Mouse (Mus musculus): Measurements from ENCODE around the gene Map4k4.

The Map4k4 gene

DNA sequence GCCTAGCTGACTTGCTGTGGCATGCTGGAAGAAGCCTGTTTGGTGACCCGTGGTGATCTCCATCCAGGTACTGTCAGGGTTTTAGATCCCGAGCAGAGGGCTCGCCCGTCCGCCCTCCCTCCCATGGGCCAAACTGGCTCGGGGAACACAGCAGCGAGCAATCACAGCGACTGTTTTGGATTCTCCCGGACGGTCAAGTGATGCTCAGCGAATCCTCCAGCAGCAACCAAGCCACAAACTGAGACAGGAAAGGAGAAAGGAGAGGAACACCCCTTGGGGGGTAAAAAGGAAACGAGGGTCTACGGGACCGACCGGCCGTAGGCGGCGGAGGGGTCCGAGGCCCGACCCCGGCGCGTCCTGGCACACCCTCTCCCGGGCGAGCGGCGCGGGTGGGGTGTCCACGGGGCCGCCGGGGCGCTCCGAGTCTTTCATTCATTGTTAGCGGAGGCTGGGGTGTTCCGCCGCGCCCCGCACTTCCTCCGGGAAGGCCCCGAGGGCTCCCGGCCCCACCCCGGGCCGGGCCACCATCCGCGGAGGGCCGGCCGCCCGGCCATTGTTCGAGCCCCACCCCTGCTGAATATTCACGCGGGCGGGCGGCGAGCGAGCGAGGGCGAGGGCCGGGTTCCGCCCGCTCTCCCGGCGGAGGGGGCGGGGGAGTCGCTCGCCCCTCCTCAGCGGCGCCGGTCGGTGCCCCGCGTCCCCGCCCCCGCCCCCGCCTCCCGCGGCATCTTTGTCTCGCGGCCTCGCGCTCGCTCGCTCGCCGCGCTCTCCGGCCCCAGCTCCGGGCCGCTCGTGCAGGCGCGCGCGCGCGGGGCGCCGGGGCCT, at the start of gene Map4k4:
TSS of gene Map4k4 (plus strand) at position 733 of the 825 bp plus-strand sequence.
- DNase-seq (ENCODE audit: low spot score): peak; percentile 90

- DNase-seq (ENCODE audit: low spot score): no peak
These were observed 44.8 kb upstream of the Map4k4 start for GRCm38 (mm10) chr1:39855949-39856348.

DNA sequence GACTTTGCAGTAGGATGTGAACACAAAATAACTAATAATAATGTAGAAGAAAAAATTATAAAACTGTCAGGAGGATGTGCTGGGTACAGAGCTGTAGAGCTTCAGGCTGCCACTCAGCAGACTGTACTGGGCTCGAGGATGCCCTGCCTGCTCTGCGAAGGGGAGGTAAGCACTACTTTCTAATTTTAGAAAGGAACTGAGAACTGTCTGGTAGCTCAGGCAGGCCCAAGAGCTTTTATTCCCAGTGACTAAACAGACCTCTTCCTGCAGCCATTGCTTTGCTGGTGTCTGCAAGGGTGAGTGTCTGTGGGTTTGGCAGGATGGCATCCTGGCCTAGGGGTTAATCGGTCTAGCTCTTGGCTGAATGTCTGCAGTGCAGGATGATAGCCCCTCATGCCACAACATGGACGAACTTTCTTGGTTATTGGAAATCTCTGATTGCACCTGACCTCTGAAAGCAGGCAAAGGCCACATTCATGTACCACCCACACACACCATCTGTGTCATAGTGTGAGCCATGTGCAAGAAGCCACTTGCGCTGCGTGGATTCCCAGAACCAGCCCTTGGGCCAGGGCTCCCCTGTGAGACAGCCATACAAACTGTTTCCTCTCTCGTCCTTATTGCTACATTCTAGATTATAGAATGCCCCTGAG, 43.8 kb upstream of the Map4k4 start:
- no peak for DNase-seq (ENCODE audit: low spot score)

DNA sequence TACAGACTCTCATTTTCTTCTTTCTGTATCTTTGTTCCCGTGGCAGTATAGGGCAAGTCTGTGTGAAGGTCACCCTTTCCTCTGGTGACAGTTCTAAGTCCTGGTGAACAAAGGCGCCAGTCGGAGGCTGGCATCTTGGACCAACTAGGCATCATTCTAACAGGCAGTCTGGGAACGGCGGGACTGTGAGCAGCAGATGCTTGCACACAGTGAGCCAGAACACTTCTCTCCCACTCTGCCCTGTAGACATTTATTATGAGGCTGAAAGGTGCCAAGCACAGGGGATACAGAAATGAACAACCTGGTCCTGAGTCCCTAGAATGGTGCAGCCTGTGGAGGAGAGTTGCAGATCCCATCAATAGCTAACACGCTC, 43.3 kb upstream of the Map4k4 start:
- no peak for DNase-seq (ENCODE audit: low spot score)

DNA sequence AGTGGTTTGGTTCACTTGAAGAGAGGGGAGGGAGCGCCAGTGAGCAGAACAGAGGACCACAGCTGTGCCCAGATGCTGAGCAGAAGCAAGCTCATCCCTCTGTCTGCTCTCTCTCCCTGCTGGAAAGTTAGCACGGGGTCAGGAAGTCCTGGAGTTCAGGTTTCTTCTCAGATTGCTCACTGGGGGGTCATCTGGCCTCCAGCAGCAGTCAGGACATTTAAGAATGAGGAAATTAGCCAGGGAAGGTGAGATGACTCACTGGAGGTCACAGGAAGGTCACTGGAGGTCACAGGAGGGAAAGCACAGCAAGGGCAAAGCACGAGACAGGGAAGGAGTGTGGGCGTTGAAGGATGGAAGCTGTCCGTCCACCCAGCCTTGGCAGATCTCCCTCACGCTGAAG, 41.5 kb upstream of the Map4k4 start:
- no peak for DNase-seq (ENCODE audit: low spot score)

GRCm38 (mm10) chr1:39866367-39867141, 34.2 kb upstream of the Map4k4 start:
- no peak for DNase-seq (ENCODE audit: low spot score)

DNA sequence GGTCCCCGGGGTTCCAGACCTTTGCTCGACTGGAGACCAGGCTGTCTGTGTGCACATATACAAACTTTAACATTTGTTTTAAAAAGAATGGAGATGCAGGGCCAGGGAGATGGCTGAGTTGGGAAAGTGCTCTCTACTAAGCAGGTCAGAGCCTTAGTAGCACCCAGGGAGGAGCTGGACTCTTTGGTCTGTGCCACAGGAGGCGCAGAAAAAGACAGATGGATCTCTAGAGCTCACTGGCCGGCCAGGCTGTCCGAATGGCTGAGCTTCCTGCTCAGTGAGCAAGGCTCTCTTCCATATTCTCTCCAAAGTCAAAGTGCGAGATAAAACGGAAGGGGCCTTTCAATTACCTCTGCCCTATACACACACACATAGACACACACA, 33.6 kb upstream of the Map4k4 start:
- peak; percentile 29 for DNase-seq (ENCODE audit: low spot score)

- DNase-seq (ENCODE audit: low spot score): peak; percentile 90
These were observed 32.6 kb upstream of the Map4k4 start for GRCm38 (mm10) chr1:39867966-39868593.

- peak; percentile 49 for DNase-seq (ENCODE audit: low spot score)
These were observed 31.7 kb upstream of the Map4k4 start for GRCm38 (mm10) chr1:39868825-39869571.

- DNase-seq (ENCODE audit: low spot score): peak; percentile 80
These were observed 31.0 kb upstream of the Map4k4 start for GRCm38 (mm10) chr1:39869721-39870201.

DNA sequence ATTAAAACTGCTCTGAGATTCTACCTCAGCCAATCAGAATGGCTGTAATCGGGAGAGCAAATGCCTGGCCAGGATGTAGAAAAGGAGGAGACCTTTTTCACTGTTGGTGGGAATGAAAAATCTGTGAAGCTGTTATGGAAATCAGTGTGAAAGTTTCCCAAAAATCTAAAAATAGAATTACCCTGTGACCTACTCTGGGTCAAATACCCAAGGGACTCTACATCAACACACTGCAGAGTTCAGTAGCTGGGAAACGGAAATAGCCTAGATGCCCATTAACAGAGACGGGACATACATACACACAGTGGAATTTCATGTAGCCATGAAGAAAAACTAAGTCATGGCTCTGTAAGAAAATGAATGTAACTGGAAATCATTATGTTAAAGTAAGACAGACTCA, 22.7 kb upstream of the Map4k4 start:
- DNase-seq (ENCODE audit: low spot score): no peak

DNA sequence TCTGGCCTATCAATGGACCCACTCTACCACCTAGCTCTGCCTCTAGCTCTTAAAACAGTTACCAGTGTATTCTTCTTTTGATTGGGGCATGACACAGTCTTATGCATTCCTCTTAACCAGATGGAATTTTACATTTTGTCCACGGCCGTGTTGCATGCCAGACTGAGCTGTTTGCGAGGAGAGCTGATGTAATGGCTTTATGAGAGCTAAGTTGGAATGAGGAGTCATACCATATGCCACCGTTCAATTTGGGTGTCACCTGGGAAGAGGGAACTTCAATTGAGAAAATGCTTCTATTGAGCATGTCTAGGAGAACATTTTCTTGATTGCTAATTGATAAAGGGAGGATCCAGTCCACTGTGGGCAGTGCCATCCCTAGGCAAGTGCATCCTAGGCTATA, 18.2 kb upstream of the Map4k4 start:
- no peak for DNase-seq (ENCODE audit: low spot score)

GRCm38 (mm10) chr1:39884803-39885515, 15.8 kb upstream of the Map4k4 start:
- no peak for DNase-seq (ENCODE audit: low spot score)

DNA sequence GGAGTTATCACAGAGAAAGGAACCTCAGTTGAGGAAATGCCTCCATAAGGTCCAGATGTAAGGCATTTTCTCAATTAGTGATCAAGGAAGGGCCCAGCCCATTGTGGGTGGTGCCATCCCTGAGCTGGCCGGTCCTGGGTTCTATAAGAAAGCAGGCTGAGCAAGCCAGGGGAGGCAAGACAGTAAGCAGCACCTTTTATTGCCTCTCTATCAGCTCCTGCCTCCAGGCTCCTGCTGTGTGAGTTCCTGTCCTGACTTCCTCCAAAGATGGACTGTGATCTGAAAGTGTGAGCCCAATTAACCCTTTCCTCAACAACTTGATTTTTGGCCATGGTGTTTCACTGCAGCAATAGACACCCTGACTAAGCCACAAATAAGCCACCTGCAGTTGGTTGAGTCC, 12.7 kb upstream of the Map4k4 start:
- DNase-seq (ENCODE audit: low spot score): no peak

DNA sequence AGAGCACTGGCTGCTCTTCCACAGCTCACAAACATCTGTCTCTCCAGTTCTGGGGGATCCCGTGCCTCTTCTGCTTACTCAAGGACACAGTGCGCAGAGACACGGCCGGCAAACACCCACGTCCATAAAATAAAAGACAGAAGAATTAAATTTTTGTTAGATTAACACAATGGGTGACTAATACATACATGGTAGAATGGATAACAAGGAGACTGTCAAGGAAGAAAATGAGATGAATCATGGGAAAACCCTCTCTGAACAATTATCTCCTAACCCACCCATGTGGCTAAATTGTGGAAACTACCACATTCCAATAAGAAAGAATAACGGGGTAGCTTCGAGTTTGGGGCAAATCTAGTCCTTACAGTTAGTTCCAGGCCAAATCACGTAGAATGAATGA, 11.3 kb upstream of the Map4k4 start:
- DNase-seq (ENCODE audit: low spot score): no peak

DNA sequence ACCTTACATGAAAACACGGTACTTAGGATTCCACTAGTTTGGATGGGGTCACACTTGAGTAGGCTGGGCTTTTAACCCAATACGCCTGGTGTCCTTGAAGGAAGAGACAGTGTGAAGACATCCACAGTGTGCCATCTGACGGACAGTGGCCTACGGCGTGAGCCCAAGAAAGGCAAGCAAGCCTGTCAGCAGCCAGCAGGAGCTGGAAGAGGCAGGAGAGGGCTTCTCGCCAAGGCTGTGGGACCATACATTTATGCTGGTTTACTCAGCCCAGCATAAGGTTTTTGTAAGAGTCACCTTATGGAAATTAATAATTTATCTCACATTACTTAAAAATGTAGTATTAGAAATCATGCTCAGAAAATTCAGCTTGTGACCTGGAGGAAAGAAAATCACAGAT, 10.7 kb upstream of the Map4k4 start:
- no peak for DNase-seq (ENCODE audit: low spot score)

DNA sequence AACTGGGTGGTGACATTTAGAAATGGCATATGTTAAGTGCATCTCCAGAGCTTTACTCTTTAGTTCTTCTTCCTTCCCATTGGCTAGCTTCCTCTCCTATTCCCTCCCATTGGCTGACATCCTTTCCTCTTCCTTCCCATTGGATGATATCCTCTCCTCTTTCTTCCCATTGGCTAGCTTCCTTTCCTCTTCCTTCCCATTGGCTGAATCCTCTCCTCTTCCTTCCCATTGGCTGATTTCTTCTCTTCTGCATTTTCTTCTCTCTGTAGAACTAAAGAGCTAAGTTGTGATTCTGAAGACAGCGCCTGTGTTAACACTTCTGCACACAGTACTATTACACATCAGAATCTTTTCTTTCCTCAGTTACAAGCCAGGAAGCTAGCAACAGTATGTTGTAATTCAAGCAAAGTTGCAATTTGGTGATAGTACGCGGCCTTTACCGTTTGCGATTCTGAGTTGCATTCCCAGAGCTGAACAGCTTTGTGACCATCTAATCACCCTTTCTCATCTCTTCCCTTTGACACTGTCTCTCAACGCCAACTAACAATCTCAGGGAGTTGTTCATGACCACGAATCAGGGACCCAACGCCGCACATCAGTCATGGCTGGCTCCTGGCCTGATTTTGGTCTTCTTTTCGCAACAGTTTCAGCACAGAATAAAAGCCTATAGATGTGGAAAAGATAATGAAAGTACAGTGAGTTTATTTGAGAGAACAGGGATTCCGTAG, 7.4 kb upstream of the Map4k4 start:
- DNase-seq (ENCODE audit: low spot score): no peak

GRCm38 (mm10) chr1:39895097-39895496, 5.6 kb upstream of the Map4k4 start:
- DNase-seq (ENCODE audit: low spot score): peak; percentile 60

- no peak for DNase-seq (ENCODE audit: low spot score)
These were observed 5.2 kb upstream of the Map4k4 start for GRCm38 (mm10) chr1:39895506-39895905.

GRCm38 (mm10) chr1:39896581-39896980, 4.1 kb upstream of the Map4k4 start:
- no peak for DNase-seq (ENCODE audit: low spot score)
